Mouse (Mus musculus) left cerebral cortex, adult 18-20 months (tissue): Measurements from ENCODE around the gene Nutm1. TPM values are rescaled to one million over a fixed set of nuclear protein-coding genes. Genes with fewer than 3 reads are reported as not detected.
"Not testable (repeated sequence)": the region's sequence is repeated elsewhere in the genome, so short reads cannot be mapped to it uniquely, and the experiment has no call there.

Source experiments
- DNase-seq, 2 experiments: peaks; one replicate each; pipeline ENCODE4 v3.0.0; 2021 to 2022; ENCODE audit warnings: low spot score in 2 of 2, mixed read lengths in 1 of 2
- long read RNA-seq, 2 experiments: library from polyadenylated mRNA; stranded (forward); transcript quantifications; one replicate each; pipeline ENCODE4 v2.0.0; 2021
- total RNA-seq, 2 experiments: library from RNA; stranded (reverse); gene quantifications; 2 replicates each; pipeline ENCODE4 v1.2.3; 2021

Nutm1 gene
- not detected for total RNA-seq
- long read RNA-seq, experiment 1, partial matches to known transcripts, result 0 of 5 reads
- long read RNA-seq, experiment 1, other reads (novel, unspliced or antisense), result 5 of 5 reads
- long read RNA-seq, experiment 2, result 0 reads

GRCm38 (mm10) chr2:112259241-112259962 is at the start of gene Nutm1:
TSS of gene Nutm1 (minus strand) at chr2:112259291.
- no peak for DNase-seq

GRCm38 (mm10) chr2:112308671-112309070 is 49.6 kb upstream of the Nutm1 start:
- DNase-seq, result no peak

- no peak for DNase-seq
Observed at GRCm38 (mm10) chr2:112298221-112298620, 39.1 kb upstream of the Nutm1 start.

- no peak for DNase-seq
Observed at GRCm38 (mm10) chr2:112296211-112296610, 37.1 kb upstream of the Nutm1 start.

GRCm38 (mm10) chr2:112292823-112293222 is 33.7 kb upstream of the Nutm1 start:
- no peak for DNase-seq

GRCm38 (mm10) chr2:112289507-112289906 is 30.4 kb upstream of the Nutm1 start:
- DNase-seq, result no peak

- no peak for DNase-seq
Observed at GRCm38 (mm10) chr2:112287059-112287458, 28.0 kb upstream of the Nutm1 start.

- DNase-seq, result not testable (repeated sequence)
Observed at GRCm38 (mm10) chr2:112286062-112286461, 27.0 kb upstream of the Nutm1 start.

GRCm38 (mm10) chr2:112285031-112285390 is 25.9 kb upstream of the Nutm1 start:
- DNase-seq, result no peak

- DNase-seq, result peak; percentile 21 to 22
Observed at GRCm38 (mm10) chr2:112284363-112285030, 25.4 kb upstream of the Nutm1 start.

GRCm38 (mm10) chr2:112282846-112283245 is 23.8 kb upstream of the Nutm1 start:
- no peak for DNase-seq

- no peak for DNase-seq
Observed at GRCm38 (mm10) chr2:112276870-112277269, 17.8 kb upstream of the Nutm1 start.

GRCm38 (mm10) chr2:112273474-112273873 is 14.4 kb upstream of the Nutm1 start:
- no peak for DNase-seq

- DNase-seq, result no peak
Observed at GRCm38 (mm10) chr2:112272909-112273308, 13.8 kb upstream of the Nutm1 start.

GRCm38 (mm10) chr2:112270011-112270410 is 10.9 kb upstream of the Nutm1 start:
- no peak for DNase-seq

GRCm38 (mm10) chr2:112267547-112268269 is 8.6 kb upstream of the Nutm1 start:
- DNase-seq, result no peak

GRCm38 (mm10) chr2:112266780-112267179 is 7.7 kb upstream of the Nutm1 start:
- no peak for DNase-seq

GRCm38 (mm10) chr2:112266242-112266592 is 7.1 kb upstream of the Nutm1 start, which contains the start of gene Gm21985:
TSS of gene Gm21985 (plus strand) at chr2:112266314.
- DNase-seq, result no peak

GRCm38 (mm10) chr2:112265448-112266241 is 6.6 kb upstream of the Nutm1 start, which contains the start of gene Slc12a6:
TSS of gene Slc12a6 (plus strand) at chr2:112265825.
- DNase-seq, result peak; percentile 88 to 93

- DNase-seq, result no peak
Observed at GRCm38 (mm10) chr2:112264364-112264763, 5.3 kb upstream of the Nutm1 start.

GRCm38 (mm10) chr2:112262779-112263295 is 3.7 kb upstream of the Nutm1 start:
- no peak for DNase-seq
